Mouse (Mus musculus) brain, embryonic 14.5 days (tissue): ENCODE results near the gene Bcl11a.

ENCODE experiments used
- CTCF ChIP-seq: fragments of 200-500 bp; IDR thresholded peaks from 2 replicates; pipeline ENCODE4 v1.5.1; 2012; ENCODE audit warnings: inconsistent platforms, mild to moderate bottlenecking, moderate library complexity, borderline replicate concordance; ENCODE audit not compliant: insufficient read depth, insufficient read length; ENCODE audit errors: extremely low read depth
- POLR2A ChIP-seq: fragments of 200-500 bp; IDR thresholded peaks from 2 replicates; pipeline ENCODE4 v1.6.1; 2012; ENCODE audit warnings: mild to moderate bottlenecking, inconsistent platforms, borderline replicate concordance; ENCODE audit not compliant: poor library complexity, insufficient read depth, insufficient read length, severe bottlenecking; ENCODE audit errors: extremely low read depth

GRCm38 (mm10) chr11:24098662-24099061 is 20.8 kb downstream of the Bcl11a start:
- TF ChIP-seq CTCF (no peak), POLR2A (no peak)
